ENCODE assay signal across 19 mouse cellular contexts in the genomic region with DNA sequence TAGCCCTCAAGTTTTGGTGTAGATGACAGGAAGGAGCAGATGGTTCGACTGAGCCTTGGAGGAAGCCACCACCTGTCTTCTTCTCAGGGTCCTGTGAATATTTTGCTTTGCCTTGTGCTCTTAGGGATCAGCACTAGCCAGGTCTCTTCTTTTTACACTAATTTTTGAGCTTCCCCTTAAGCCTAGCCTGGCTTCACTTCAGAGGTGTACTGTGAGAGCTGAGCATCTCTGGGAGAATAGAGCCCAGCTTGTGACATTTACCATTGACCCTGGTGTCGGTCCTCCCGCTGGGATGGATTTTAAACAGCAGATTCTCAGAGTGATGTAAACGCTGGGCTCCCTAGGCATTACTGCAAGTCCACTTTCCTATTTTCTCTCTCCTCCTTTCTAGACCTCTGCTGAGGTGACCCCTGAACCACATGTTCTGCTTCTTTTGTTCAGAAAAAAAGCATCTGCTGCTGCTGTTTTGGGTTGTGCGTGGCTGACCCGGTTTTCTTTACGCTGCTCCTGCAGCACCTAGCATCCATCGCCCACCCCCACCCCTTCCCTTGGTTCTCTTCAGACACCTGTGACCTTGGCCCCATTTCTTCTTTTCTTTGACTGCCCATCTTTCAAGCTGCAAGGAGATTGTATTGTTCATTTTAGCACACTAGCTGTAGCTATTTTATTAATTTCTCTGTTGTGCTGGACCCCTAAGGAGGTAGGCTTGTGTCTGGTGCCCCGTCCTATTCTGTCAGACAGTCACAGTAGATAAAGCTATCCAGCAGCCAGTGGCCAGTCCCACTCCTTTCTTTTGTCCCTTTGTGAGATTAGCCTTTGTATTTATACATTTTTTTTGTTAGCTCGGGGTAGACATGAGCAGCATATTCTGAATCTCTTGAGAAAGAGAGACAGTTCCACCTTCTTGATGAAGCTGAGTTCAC. TPM values are rescaled to one million over a fixed set of nuclear protein-coding genes. Genes with fewer than 3 reads are reported as not detected.
DNase-seq lines count a peak whose midpoint lies in the region; ATAC-seq and TF ChIP-seq lines count a peak whose summit lies in the region.
"Had no signal": no experiment of that assay in that cellular context is flagged by ENCODE, and none has a peak within 500 bp of the region (broad histone marks: within the 10 kb centered on the region; RNA-seq: fewer than 3 reads in every experiment).

No protein-coding gene starts in this region.

- H3K27ac ChIP-seq in forebrain, embryonic 10.5 days: peak overlapping the region; percentile 35; the same call in 1 of the 2 replicates
- H3K27ac ChIP-seq in forebrain, embryonic 16.5 days (ENCODE audit: low read length): no peak overlapping the region
- no peak overlapping the region for H3K27ac ChIP-seq in midbrain, embryonic 13.5 days
- no peak overlapping the region for H3K27ac ChIP-seq in heart, embryonic 11.5 days (ENCODE audit: low read depth, low read length)
- H3K27ac ChIP-seq: heart, adult 2 months; limb, embryonic 10.5 days; liver, embryonic 14.5 days had no signal

- DNase-seq in forebrain, embryonic 10.5 days (ENCODE audit: extremely low spot score, low spot score): no peak
- peak; percentile 66 for DNase-seq in brain, embryonic 14.5 days (ENCODE audit: low read depth)
- DNase-seq in cerebellum, adult 9-11 months: peak; percentile 54
- DNase-seq in urinary bladder, postnatal 14 days (ENCODE audit: low spot score): no peak
- no peak for DNase-seq in gastrocnemius, postnatal 4 days (ENCODE audit: low spot score in 2 of 2)
- DNase-seq: B cell, adult 2 months; heart, adult 2 months; kidney, adult 9 months; kidney, postnatal 4 days; layer of hippocampus, postnatal 36 days had no signal

- no peak for TF ChIP-seq CTCF in brain, embryonic 14.5 days (IDR thresholded peaks at IDR 0.05; ENCODE audit: borderline replicate concordance, extremely low read depth, insufficient read depth, insufficient read length)

- H3K9me3 ChIP-seq in forebrain, embryonic 10.5 days: no peaks in the 10 kb centered on the region
- no peaks in the 10 kb centered on the region for H3K9me3 ChIP-seq in forebrain, embryonic 16.5 days (ENCODE audit: control insufficient read depth, low read length)
- H3K9me3 ChIP-seq in midbrain, embryonic 13.5 days: no peaks in the 10 kb centered on the region
- no peaks in the 10 kb centered on the region for H3K9me3 ChIP-seq in heart, embryonic 11.5 days (replicated peaks; ENCODE audit: control insufficient read depth, low read length)
- H3K9me3 ChIP-seq: limb, embryonic 10.5 days had no signal

- H3K4me2 ChIP-seq in forebrain, embryonic 16.5 days (ENCODE audit: low read length): no peak overlapping the region
- H3K4me2 ChIP-seq in midbrain, embryonic 13.5 days (replicated peaks): no peak overlapping the region
- no peak overlapping the region for H3K4me2 ChIP-seq in heart, embryonic 11.5 days

- H3K36me3 ChIP-seq in forebrain, embryonic 10.5 days (replicated peaks): no peaks in the 10 kb centered on the region
- no peaks in the 10 kb centered on the region for H3K36me3 ChIP-seq in forebrain, embryonic 16.5 days (ENCODE audit: control insufficient read depth, insufficient read depth)
- H3K36me3 ChIP-seq in midbrain, embryonic 13.5 days: no peaks in the 10 kb centered on the region
- H3K36me3 ChIP-seq in heart, embryonic 11.5 days (ENCODE audit: control insufficient read depth, insufficient read depth, low read length): no peaks in the 10 kb centered on the region
- H3K36me3 ChIP-seq: limb, embryonic 10.5 days had no signal

- peaks cover 10% of the 10 kb centered on the region for H3K4me1 ChIP-seq in forebrain, embryonic 10.5 days
- no peaks in the 10 kb centered on the region for H3K4me1 ChIP-seq in forebrain, embryonic 16.5 days (replicated peaks; ENCODE audit: control insufficient read depth, insufficient read depth, low read length)
- peaks cover 9% of the 10 kb centered on the region for H3K4me1 ChIP-seq in midbrain, embryonic 13.5 days (replicated peaks)
- H3K4me1 ChIP-seq in heart, embryonic 11.5 days (ENCODE audit: control insufficient read depth, insufficient read depth, low read length): no peaks in the 10 kb centered on the region
- H3K4me1 ChIP-seq: limb, embryonic 10.5 days had no signal

- WGBS in forebrain, embryonic 10.5 days: 49% methylated on average over 10 of the region's 10 CpGs
- WGBS in forebrain, embryonic 16.5 days: 40% methylated on average over 10 of the region's 10 CpGs
- WGBS in midbrain, embryonic 13.5 days: 28% methylated on average over 10 of the region's 10 CpGs
- 61% methylated on average over 10 of the region's 10 CpGs for whole genome bisulfite sequencing in heart, embryonic 11.5 days (ENCODE audit: insufficient replicate concordance)

- H3K27me3 ChIP-seq in forebrain, embryonic 10.5 days (ENCODE audit: poor library complexity, severe bottlenecking): no peaks in the 10 kb centered on the region
- H3K27me3 ChIP-seq in forebrain, embryonic 16.5 days (replicated peaks; ENCODE audit: control insufficient read depth, insufficient read depth, low read length): no peaks in the 10 kb centered on the region
- H3K27me3 ChIP-seq in midbrain, embryonic 13.5 days: no peaks in the 10 kb centered on the region
- H3K27me3 ChIP-seq in heart, embryonic 11.5 days (ENCODE audit: control insufficient read depth, insufficient read depth, low read length): no peaks in the 10 kb centered on the region

- TF ChIP-seq POLR2A in brain, embryonic 14.5 days (IDR thresholded peaks at IDR 0.05; ENCODE audit: borderline replicate concordance, extremely low read depth, insufficient read depth, insufficient read length, poor library complexity, severe bottlenecking): no peak

- ATAC-seq in forebrain, embryonic 16.5 days: no peak
- ATAC-seq in midbrain, embryonic 13.5 days: peak; percentile 69
- ATAC-seq in heart, embryonic 11.5 days (replicated peaks; ENCODE audit: insufficient number of reproducible peaks, low FRiP score, low TSS enrichment): no peak
- ATAC-seq: lung, postnatal 0 days had no signal

- H3K4me3 ChIP-seq in forebrain, embryonic 10.5 days: no peak overlapping the region
- H3K4me3 ChIP-seq in forebrain, embryonic 16.5 days (replicated peaks; ENCODE audit: low read length): no peak overlapping the region
- H3K4me3 ChIP-seq in midbrain, embryonic 13.5 days (replicated peaks): no peak overlapping the region
- H3K4me3 ChIP-seq in heart, embryonic 11.5 days (ENCODE audit: low read depth, low read length): no peak overlapping the region
- H3K4me3 ChIP-seq: heart, adult 2 months; limb, embryonic 10.5 days had no signal

- H3K9ac ChIP-seq in forebrain, embryonic 16.5 days (replicated peaks; ENCODE audit: low read depth, low read length): no peak overlapping the region
- H3K9ac ChIP-seq in midbrain, embryonic 13.5 days (replicated peaks): no peak overlapping the region
- no peak overlapping the region for H3K9ac ChIP-seq in heart, embryonic 11.5 days (ENCODE audit: low read depth, low read length)
- H3K9ac ChIP-seq: liver, embryonic 14.5 days had no signal

RNA-seq across cellular contexts. Expression of gene Scg2, which starts 38.6 kb away (rescaled TPM):
- polyA plus RNA-seq in forebrain, embryonic 10.5 days (2016; fragmentation: Nextera tagmentation; extraction: Ambion mirVana): 0.48 and 0.77 TPM in 2 replicates
- 39.9 and 83.0 TPM in 2 replicates for polyA plus RNA-seq in forebrain, embryonic 16.5 days (2015; fragmentation: Nextera tagmentation; extraction: Ambion mirVana)
- polyA plus RNA-seq in brain, embryonic 14.5 days (2012; rRNA removed): 32.4 and 55.7 TPM in 2 replicates
- 49.6 and 56.1 TPM in 2 replicates for polyA plus RNA-seq in midbrain, embryonic 13.5 days (2015; fragmentation: Nextera tagmentation; extraction: Ambion mirVana)
- polyA plus RNA-seq in heart, embryonic 11.5 days (2014; fragmentation: Nextera tagmentation; extraction: Ambion mirVana): 0.44 and 0.45 TPM in 2 replicates
- total RNA-seq in gastrocnemius, postnatal 4 days (2021): under 1 TPM in 1 of 2 experiments, not detected in 1; 0.20 TPM
- total RNA-seq: ES-E14; gastrocnemius, adult 18-20 months; heart, adult 2 months; megakaryocyte, adult 5-6 weeks had no signal
- polyA plus RNA-seq: heart, adult 2 months had no signal

Comparison
In these comparisons a context has a peak if more than half of its experiments do, and no peak if none do; other contexts are left out.
1. RNA of gene Scg2, which starts 38.6 kb away (polyA plus RNA-seq): 39.9 to 83.0 TPM in forebrain, embryonic 16.5 days, 49.6 to 56.1 TPM in midbrain, embryonic 13.5 days and 32.4 to 55.7 TPM in brain, embryonic 14.5 days; 0.48 to 0.77 TPM in forebrain, embryonic 10.5 days and 0.44 to 0.45 TPM in heart, embryonic 11.5 days; every median in the first group is over 10 times any median in the second.
2. DNase-seq: peak in brain, embryonic 14.5 days (single experiment) and cerebellum, adult 9-11 months (single experiment); none in forebrain, embryonic 10.5 days (single experiment), urinary bladder, postnatal 14 days (single experiment) and gastrocnemius, postnatal 4 days (0 of 2).